Mouse (Mus musculus): ENCODE measurements around the gene Nsg1.

Gene Nsg1

DNA sequence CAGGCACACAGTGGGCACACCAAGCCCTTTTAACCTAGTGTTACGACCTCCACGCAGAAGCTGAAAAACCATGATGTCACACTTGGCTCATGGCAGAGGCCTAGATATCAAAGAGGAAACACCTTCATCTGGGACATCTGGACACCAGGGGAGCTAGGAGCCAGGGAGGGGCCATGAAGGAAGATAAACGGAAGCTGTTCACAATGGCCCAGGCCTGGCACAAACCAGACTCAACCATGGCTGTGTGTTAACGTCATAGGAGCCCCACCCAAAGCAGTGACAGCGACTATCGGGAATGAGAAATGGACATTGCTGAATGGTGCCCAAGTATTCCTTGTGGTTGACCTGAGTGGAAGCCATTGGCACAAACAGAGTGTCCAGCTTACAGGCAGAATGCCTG lies 13.2 kb downstream of the Nsg1 start:
- DNase-seq (ENCODE audit: low read depth in 1 of 2, low spot score in 2 of 2), result no peak

DNA sequence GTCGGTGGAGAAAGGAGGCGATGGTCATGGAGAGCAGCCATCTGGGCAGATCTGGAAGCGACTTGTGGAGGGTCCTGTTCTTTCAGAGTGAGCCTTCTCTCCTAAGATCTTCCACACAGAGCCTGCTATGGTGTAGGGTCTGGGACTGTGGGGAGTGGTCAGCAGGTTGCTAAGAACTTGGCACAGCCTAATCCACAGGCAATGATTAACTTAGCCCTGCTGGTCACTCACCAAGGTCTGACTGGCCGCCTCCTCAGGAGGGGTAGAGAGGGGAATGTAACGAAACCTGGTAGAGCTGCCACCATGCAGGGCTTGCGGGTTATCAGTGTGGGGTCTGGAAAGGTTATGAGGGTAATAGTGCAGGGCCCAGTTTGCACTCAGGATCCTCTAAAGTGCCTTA lies 18.8 kb downstream of the Nsg1 start:
- no peak for DNase-seq (ENCODE audit: low read depth in 1 of 2, low spot score in 2 of 2)

DNA sequence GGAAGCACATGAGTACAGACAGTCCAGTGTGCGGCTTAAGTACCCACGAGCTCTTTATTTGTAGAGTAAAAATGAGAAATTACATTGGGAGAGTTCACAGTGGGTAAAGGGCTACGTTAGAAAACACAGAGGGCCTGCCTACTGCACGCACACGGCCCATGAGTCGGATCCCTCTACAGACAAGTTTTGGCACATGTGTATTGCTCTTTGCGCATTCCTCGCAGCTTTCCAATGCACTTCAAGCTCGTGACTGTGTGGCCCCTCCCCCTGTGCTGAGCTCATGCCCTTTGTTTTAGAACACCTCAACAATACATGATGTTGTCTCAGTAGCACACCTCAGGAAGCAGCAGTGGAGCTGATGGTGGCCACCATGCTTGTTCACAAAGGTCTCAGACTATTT lies 22.5 kb downstream of the Nsg1 start:
- no peak for DNase-seq (ENCODE audit: low read depth in 1 of 2, low spot score in 2 of 2)

DNA sequence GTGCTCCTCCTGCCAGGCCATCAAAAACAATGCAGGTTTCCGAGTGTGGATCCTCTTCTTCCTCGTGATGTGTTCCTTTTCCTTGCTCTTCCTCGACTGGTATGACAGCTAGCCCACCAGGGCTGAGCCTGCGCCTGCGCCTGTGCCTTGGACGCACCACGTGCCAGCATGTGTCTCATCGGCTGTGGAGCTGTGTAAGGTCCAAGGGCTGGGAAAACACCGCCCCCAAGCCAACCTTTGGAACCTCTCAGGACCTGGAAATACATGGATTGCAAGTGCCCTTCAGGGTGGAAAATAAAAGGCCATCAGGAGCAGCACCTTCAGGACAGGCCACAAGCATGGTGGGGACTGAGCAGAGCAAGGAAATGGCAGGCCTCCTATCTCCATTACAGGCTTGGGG lies 23.5 kb downstream of the Nsg1 start:
- DNase-seq (ENCODE audit: low read depth in 1 of 2, low spot score in 2 of 2), result no peak

DNA sequence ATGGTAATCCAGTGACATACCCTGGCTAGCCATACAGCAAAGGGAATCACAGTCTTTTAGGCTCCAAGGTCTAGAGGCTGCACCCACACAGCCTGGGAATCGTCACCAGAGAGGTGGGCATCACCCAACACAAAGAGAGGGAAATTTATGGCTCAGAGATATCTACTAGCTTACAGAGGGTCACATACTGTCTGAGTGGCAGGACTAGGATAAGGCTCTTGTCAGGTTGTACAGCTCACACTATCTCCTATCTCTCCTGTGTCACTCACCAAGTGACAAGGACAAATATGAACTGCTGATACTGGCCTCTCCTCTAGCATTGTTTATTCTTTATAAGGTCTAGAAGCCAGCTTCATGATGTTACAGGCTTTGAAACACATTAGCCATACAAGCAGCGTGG lies 30.4 kb downstream of the Nsg1 start:
- no peak for DNase-seq (ENCODE audit: low read depth in 1 of 2, low spot score in 2 of 2)

DNA sequence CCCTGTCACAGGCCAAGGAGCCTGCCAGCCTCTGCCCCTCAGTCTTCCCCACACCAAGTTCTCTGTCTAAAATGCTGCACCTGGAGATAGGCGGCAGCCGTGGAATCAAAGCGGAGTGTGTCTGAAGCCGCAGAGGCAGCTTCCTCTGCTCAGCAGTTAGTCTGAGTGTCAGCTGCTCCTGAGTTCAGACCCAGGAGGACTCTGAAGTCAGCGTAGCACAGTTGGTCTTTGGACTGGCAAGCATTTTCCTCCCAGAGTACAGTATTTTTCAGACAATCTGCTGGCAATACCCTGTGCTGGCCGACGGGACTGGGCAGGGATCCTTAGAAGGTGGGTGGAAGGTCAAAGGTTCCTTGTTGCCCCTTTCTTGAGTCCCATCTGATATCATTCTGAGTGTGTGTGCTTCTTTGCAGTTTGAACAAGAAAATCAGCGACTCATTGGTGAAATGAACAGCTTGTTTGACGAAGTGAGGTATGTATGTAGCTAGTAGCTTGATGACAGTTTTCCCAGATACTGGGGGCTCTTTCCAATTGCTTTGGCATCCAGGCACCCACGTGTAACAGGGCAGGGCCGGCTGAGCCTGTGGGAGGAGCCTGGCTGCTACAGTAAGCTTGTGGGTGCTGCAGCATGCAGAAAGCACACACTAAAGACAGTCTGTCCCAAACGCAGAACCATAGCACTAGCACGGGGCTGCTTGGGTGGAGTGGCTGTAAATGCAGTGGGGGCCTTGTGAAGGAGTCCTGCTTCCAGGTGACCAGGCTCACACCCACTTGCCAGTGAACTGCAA lies 33.0 kb downstream of the Nsg1 start:
- no peak for DNase-seq (ENCODE audit: low read depth in 1 of 2, low spot score in 2 of 2)

DNA sequence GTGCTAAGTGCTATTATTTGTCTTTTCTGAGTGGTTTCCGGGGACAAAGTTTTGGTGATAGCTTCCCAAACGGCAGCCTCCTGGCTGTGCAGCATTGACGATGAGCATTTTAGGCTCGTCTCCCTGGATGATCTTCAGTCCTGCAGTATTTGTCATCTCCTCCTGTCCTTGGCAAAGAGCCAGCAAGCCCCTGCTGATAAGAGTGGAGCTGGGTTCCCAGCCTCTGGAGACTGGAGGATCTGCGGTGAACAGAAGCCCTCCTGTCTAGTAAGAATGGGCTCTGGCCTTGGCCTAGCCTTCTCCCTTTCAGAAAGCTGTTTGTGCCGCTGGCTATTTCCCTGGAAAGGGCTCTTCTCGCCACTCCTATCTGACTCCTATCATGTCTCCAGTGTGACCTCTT lies 38.0 kb downstream of the Nsg1 start:
- no peak for DNase-seq (ENCODE audit: low read depth in 1 of 2, low spot score in 2 of 2)

DNA sequence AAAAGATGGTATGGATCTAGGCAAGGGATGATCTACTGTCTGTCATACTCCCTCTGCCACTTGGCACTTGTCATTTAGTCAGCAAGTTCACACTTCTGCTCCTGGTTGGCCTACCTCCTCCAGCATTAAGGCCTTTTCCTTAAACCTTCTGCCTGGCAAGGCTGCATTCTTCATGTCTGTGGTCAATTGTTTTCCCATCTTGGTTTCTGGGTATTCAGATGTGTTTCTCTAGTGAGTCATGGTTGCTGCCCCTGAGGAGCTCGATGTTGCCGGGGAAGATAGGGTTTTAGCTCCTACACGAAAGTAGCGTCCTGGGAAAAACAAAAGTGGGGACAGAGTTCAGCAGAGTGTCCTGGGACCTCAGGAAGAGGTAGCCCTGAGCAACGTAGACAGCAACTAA lies 40.4 kb downstream of the Nsg1 start:
- DNase-seq (ENCODE audit: low read depth in 1 of 2, low spot score in 2 of 2), result no peak

DNA sequence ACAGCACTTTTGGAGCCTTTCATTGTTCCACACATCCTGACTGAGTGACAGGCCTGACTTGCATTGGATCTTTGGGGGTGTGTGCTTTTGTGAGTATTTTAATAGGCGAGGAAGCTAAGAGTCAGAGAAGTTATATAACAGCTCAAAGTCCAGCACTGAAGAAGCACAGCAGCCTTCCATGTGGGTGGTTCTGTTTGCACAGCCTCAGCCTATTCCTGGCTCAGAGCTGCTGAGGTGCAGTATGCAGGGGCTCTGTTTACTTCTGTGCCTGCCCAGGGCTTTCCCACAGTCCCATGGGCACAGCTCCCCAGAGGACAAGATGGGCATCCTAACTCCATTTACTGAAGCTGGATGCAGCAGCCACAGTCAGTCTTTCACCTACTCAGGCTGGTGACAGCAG lies 42.7 kb downstream of the Nsg1 start:
- DNase-seq (ENCODE audit: low read depth in 1 of 2, low spot score in 2 of 2), result no peak

DNA sequence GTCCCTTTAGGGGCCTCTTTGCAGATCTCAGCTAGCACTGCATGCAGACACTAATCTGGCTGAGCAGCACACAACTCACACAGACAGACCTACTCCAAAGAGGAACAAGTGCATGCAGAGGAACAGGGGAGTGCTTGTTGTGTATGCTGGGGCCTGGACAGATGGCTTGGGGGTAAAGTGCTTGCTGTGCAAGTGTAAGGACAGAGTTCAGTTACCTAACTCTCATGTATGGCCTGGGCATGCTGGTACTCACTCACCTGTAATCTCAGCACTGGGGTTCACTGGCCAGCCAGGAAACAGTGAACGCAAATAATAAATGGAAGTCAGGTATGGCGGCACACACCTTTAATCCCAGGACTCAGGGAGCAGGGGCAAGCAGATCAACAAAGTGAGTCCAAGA lies 45.2 kb downstream of the Nsg1 start:
- DNase-seq (ENCODE audit: low read depth in 1 of 2, low spot score in 2 of 2), result no peak

DNA sequence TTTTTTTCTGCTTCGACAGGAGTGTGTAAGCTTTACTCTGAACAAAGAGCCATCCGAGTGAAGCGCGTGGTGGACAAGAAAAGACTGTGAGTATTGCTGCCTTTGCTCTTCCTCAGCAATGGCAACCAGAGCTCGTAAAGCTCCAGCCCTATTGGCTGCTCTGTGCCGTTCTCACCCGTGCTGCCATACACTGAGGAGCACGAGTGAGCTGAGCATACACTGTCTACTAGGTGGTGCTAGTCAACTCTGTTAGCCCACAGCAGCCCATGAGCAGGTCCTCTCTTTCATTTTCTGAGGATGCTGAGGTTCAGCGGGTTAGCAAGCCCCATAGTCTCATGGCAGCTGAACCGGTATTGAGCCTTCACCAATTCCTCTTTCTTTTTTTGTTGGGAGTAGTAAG lies 52.9 kb downstream of the Nsg1 start:
- no peak for DNase-seq (ENCODE audit: low read depth in 1 of 2, low spot score in 2 of 2)

DNA sequence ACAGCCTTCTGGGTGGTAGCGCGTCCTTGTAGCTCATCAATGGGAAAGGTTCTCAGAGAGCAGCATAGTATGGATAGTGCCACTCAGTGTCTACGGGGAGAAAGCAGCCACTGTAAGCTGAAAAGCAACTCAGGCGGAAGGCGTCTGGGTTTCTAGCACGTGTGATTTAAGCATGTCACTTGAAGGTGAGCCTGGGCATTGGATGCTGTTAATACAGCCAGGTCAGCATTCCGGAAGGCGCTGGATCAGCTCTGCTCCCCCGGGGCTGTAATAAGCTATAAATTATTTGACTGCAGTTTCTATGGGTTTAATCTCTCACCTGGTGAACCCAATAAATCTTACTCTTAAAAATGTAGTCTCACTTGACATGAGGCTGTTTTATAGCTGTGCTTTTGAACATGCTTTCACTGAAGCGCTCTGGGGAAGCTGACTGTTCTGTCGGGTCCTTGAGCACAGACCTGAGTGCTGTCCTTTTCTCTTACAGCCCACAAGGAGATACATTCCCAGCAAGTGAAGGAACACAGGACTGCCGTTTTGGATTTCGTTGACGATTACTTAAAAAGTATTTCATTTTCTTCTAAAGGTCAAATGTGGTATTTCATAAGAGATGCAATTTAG lies 53.5 kb downstream of the Nsg1 start:
- DNase-seq (ENCODE audit: low read depth in 1 of 2, low spot score in 2 of 2), result no peak

DNA sequence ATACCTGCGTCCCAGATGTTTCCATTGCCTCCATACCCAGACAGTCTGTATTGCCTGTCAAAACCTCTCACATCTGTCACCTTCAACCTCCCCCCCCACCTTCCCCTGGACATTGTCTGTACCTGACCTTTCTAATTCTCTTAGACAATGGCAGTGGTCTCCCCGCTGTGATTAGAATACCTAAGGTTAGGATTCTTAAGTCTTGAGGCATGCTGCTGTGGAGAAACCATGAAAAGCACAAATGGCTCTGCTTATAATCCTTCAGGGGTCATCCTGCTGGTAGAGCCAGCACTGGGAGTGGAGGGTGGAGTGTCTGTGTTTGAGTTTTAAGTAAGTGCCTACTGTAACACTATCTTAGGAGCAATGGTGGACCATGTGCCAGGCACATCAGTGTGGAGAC lies 56.8 kb downstream of the Nsg1 start:
- DNase-seq (ENCODE audit: low read depth in 1 of 2, low spot score in 2 of 2), result no peak

DNA sequence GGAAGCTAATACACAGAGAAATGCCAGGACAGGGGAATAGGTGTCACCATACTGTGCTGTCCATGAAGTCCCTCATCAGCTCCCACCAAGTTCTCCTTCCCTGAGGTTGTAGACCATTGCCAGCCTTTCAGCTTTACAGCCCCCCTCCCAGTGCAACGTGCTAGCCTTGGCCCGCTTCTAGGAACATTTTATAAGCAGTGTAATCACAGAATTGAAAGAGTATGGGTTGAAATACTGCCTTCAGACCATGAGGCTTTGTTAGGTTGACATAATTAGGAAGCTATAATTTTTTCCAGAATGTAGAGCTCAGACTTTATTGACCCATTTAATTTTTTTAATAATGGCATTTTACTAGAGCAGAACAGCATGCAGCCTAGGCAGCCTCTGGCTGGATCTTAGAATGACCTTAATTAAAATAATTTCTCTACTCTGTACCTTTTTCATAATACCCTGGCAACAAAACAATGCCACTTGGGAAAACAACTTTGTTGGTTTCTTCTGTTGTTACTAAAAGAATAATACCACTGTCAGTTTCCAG lies 60.5 kb downstream of the Nsg1 start:
- no peak for DNase-seq (ENCODE audit: low read depth in 1 of 2, low spot score in 2 of 2)

DNA sequence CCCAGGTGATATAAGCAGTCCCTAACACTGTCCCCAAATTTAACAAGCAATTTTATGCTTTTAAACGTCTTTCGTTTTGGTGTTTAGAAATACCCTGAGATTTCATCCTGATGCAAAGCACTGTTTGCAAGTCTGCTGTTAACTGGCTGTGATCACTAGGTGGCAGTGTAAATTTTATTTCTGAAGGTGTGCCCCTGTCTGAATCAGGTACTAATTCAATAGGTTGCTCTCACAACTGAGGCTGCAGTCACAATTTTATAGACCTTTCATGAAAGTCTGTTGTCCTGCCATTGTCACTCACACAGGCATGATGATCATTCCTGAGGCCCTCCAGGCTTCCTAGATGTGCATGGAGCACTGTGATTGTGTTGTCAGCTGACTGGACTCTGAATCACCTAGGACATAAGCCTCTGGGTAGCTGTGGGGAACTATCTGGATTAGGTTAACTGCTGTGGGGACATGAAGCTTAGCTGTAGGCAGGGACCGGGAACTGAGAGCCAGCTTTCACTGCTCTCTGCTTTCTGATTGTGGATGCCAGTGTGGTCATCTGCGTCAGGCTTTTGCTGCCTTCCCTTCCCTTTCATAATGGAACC lies 62.1 kb downstream of the Nsg1 start:
- no peak for DNase-seq (ENCODE audit: low read depth in 1 of 2, low spot score in 2 of 2)

DNA sequence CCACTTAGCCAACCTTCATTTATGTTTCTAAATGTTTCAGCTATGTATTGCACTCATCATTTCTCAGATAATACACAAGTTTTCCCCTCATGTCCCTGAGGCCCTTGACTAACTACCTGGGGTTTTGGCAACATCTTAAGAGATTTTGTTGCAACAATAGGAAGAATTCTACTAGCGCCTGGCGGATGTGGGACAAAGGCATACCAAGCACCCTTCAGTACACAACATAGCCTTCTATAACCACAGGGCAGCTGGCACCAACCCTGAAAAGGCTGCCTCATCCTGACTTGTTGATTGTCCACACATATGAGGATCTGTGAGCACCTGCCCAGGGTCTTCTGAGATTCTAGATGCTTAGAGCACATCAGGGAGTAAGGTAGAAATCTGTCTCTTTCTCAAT lies 65.4 kb downstream of the Nsg1 start:
- DNase-seq (ENCODE audit: low read depth in 1 of 2, low spot score in 2 of 2), result no peak

DNA sequence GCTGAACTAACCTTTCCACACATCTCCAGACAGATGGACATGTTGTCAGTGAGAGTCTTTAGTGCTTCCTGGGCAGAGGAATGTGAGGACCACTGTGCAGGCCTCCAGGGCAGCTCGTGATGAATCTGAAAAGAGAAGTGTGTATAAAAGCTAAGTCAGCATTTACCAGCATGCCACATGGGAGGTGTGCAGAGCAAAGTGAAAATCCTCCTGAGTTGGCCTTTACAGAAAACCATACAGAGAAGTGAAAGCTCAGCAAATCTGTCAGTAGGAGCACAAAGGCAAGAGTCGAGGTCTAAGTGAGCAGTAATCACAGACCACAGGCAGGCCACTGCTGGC lies 67.8 kb downstream of the Nsg1 start:
- no peak for DNase-seq (ENCODE audit: low read depth in 1 of 2, low spot score in 2 of 2)

DNA sequence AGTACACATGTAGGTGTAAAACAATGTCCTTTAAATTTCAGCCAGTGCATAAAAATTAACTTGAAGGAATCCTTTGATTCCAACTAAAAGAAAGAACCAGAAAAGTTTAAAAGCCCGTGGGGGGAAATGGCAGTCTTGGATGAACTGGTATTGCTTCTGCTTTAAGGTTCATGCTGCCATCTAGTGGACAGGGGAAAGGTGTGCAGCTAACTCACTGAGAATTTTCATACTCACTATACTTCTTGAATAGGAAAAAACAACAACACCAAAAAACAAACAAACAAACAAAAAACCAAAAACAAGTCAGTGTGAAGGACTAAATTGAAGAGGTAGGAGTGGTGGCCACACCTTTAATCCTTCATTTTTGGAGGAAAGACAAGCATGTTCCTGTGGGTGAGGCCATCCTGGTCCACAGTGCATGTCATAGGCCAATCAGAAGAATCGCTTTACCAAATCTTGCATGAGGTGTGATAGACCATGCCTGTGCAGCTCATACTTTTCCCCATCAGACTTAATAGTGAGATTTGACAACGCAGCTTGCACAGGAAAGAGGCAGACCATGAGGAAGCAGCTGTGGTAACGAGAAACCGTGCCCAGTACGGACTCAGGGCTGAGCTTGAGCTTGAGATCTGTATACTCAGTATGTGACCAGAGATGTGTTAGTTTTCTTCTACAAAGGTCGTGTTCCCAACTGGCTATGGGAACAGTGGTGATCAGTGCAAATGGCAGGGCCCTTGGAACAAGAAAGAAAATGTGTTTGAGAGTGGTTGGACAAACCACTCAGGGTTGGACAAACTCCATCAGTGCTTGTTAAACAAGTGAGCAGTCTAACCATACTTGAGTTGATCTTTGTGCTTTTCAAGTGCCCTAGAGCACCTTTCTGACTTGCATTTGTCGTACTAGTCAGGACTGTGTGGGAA lies 68.4 kb downstream of the Nsg1 start:
- no peak for DNase-seq (ENCODE audit: low read depth in 1 of 2, low spot score in 2 of 2)

DNA sequence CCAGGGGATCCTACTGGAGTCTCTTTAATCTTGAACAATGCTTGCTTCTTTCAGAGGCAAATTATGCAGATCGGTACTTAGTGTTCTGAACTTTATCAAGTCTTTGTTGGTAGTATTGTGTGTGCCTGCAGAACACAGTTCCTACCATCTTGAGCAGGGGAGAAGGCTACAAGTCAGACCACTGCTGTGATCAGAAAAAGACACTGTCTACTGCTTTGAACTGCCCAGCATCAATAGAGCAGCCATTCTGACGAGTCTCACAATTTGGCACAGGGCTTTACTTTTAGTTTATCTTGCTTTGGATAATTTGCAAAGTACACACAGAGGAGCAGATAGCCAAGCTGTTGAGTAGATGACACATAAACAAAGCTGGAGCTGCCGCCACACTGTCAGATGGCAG lies 69.1 kb downstream of the Nsg1 start:
- no peak for DNase-seq (ENCODE audit: low read depth in 1 of 2, low spot score in 2 of 2)

DNA sequence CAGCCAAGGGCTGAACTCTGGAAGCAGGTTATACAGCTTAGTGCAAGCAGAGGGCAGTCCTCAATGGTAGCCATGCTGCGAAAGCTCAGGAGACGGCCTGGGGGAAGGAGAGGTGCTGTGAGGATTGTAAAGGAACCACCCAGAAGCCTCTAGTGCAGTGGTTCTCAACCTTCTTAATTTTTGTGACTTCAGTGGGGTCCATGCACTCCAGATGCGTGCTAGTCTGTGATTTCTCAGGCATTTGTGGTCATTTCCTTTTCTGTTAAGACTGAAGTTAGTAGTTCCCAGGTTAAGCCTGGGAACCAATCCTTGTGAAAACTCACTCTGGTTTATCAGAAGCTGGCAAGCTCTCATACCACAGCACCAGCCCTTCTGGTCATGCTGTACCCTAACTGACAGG lies 69.6 kb downstream of the Nsg1 start:
- no peak for DNase-seq (ENCODE audit: low read depth in 1 of 2, low spot score in 2 of 2)

All from monocyte, adult 2 months (primary cell).